ENCODE assay signal across 11 mouse cellular contexts in genomic region chr9:22011055-22011454, GRCm38 (mm10). TPM values are rescaled to one million over a fixed set of nuclear protein-coding genes. Genes with fewer than 3 reads are reported as not detected.
DNase-seq lines count a peak whose midpoint lies in the region; ATAC-seq and TF ChIP-seq lines count a peak whose summit lies in the region.
"Had no signal": no experiment of that assay in that cellular context is flagged by ENCODE, and none has a peak within 500 bp of the region (broad histone marks: within the 10 kb centered on the region; RNA-seq: fewer than 3 reads in every experiment).

No protein-coding gene starts in this region.

- no peak overlapping the region for H3K4me3 ChIP-seq in intestine, embryonic 15.5 days (replicated peaks)
- no peak overlapping the region for H3K4me3 ChIP-seq in intestine, postnatal 0 days (ENCODE audit: low read depth, low read length)
- no peak overlapping the region for H3K4me3 ChIP-seq in stomach, embryonic 14.5 days (ENCODE audit: low read depth, low read length)
- H3K4me3 ChIP-seq in stomach, postnatal 0 days (ENCODE audit: low read depth, low read length): no peak overlapping the region
- H3K4me3 ChIP-seq in hindbrain, embryonic 16.5 days (ENCODE audit: low read length): no peak overlapping the region
- H3K4me3 ChIP-seq in neural tube, embryonic 15.5 days (replicated peaks): no peak overlapping the region
- H3K4me3 ChIP-seq: heart, embryonic 10.5 days had no signal

- 0 out of 2 replicates have a peak, but pooled peaks have one; percentile 32 for ATAC-seq in intestine, embryonic 15.5 days
- ATAC-seq in intestine, postnatal 0 days: no peak
- peak; percentile 51; the same call in 1 of the 2 replicates for ATAC-seq in stomach, embryonic 14.5 days (ENCODE audit: insufficient number of reproducible peaks, insufficient read depth, low FRiP score, low read depth)
- ATAC-seq in stomach, postnatal 0 days (ENCODE audit: low FRiP score, low TSS enrichment): no peak
- peak; percentile 21; the same call in 1 of the 2 replicates for ATAC-seq in hindbrain, embryonic 16.5 days
- 0 out of 2 replicates have a peak, but pooled peaks have one; percentile 8 for ATAC-seq in neural tube, embryonic 15.5 days (ENCODE audit: low FRiP score)

- TF ChIP-seq EP300 in stomach, postnatal 0 days (optimal IDR thresholded peaks at IDR 0.05): no peak

- WGBS in intestine, embryonic 15.5 days: 79% methylated on average over 5 of the region's 5 CpGs
- 86% methylated on average over 5 of the region's 5 CpGs for WGBS in intestine, postnatal 0 days
- 87% methylated on average over 5 of the region's 5 CpGs for WGBS in stomach, embryonic 14.5 days
- 90% methylated on average over 5 of the region's 5 CpGs for WGBS in stomach, postnatal 0 days
- WGBS in hindbrain, embryonic 16.5 days: 91% methylated on average over 5 of the region's 5 CpGs
- WGBS in neural tube, embryonic 15.5 days: 89% methylated on average over 5 of the region's 5 CpGs

- no peaks in the 10 kb centered on the region for H3K27me3 ChIP-seq in intestine, embryonic 15.5 days (replicated peaks)
- no peaks in the 10 kb centered on the region for H3K27me3 ChIP-seq in intestine, postnatal 0 days (replicated peaks; ENCODE audit: control insufficient read depth, insufficient read depth, low read length)
- H3K27me3 ChIP-seq in stomach, embryonic 14.5 days (ENCODE audit: control insufficient read depth, insufficient read depth, low read length): no peaks in the 10 kb centered on the region
- H3K27me3 ChIP-seq in stomach, postnatal 0 days (ENCODE audit: control insufficient read depth, insufficient read depth, low read length): no peaks in the 10 kb centered on the region
- no peaks in the 10 kb centered on the region for H3K27me3 ChIP-seq in hindbrain, embryonic 16.5 days (replicated peaks; ENCODE audit: control insufficient read depth, insufficient read depth, low read length)
- no peaks in the 10 kb centered on the region for H3K27me3 ChIP-seq in neural tube, embryonic 15.5 days (replicated peaks)

- no peak for DNase-seq in stomach, postnatal 0 days (ENCODE audit: low spot score)
- no peak for DNase-seq in urinary bladder, postnatal 25 days (ENCODE audit: low spot score)
- DNase-seq: heart, postnatal 4 days; kidney, postnatal 10 days; lung, postnatal 14 days had no signal

- H3K4me2 ChIP-seq in intestine, embryonic 15.5 days (replicated peaks): no peak overlapping the region
- no peak overlapping the region for H3K4me2 ChIP-seq in intestine, postnatal 0 days (replicated peaks; ENCODE audit: low read depth)
- no peak overlapping the region for H3K4me2 ChIP-seq in stomach, embryonic 14.5 days (replicated peaks; ENCODE audit: low read depth, low read length)
- no peak overlapping the region for H3K4me2 ChIP-seq in stomach, postnatal 0 days (replicated peaks; ENCODE audit: low read depth)
- no peak overlapping the region for H3K4me2 ChIP-seq in hindbrain, embryonic 16.5 days (ENCODE audit: low read length)
- no peak overlapping the region for H3K4me2 ChIP-seq in neural tube, embryonic 15.5 days

- peaks cover 71% of the 10 kb centered on the region for H3K36me3 ChIP-seq in intestine, embryonic 15.5 days
- peaks cover 77% of the 10 kb centered on the region for H3K36me3 ChIP-seq in intestine, postnatal 0 days (ENCODE audit: control insufficient read depth, insufficient read depth)
- peaks cover 66% of the 10 kb centered on the region for H3K36me3 ChIP-seq in stomach, embryonic 14.5 days (ENCODE audit: control insufficient read depth, insufficient read depth, low read length)
- peaks cover 51% of the 10 kb centered on the region for H3K36me3 ChIP-seq in stomach, postnatal 0 days (ENCODE audit: control insufficient read depth, insufficient read depth, low read length)
- H3K36me3 ChIP-seq in hindbrain, embryonic 16.5 days (ENCODE audit: control insufficient read depth, insufficient read depth, low read length): peaks cover 67% of the 10 kb centered on the region
- peaks cover 86% of the 10 kb centered on the region for H3K36me3 ChIP-seq in neural tube, embryonic 15.5 days

- H3K4me1 ChIP-seq in intestine, embryonic 15.5 days (replicated peaks): no peaks in the 10 kb centered on the region
- no peaks in the 10 kb centered on the region for H3K4me1 ChIP-seq in intestine, postnatal 0 days (replicated peaks; ENCODE audit: control insufficient read depth, insufficient read depth, low read length)
- no peaks in the 10 kb centered on the region for H3K4me1 ChIP-seq in stomach, embryonic 14.5 days (ENCODE audit: control insufficient read depth, insufficient read depth, low read length)
- H3K4me1 ChIP-seq in stomach, postnatal 0 days (replicated peaks; ENCODE audit: control insufficient read depth, insufficient read depth): no peaks in the 10 kb centered on the region
- no peaks in the 10 kb centered on the region for H3K4me1 ChIP-seq in hindbrain, embryonic 16.5 days (ENCODE audit: control insufficient read depth, insufficient read depth, low read depth, low read length)
- peaks cover 4% of the 10 kb centered on the region; the same call in 1 of the 2 replicates for H3K4me1 ChIP-seq in neural tube, embryonic 15.5 days
- H3K4me1 ChIP-seq: heart, embryonic 10.5 days had no signal

- no peak for TF ChIP-seq CTCF in intestine, postnatal 0 days (IDR thresholded peaks at IDR 0.05; ENCODE audit: low read depth)
- no peak for TF ChIP-seq CTCF in stomach, postnatal 0 days (IDR thresholded peaks at IDR 0.05; ENCODE audit: low read depth)

- H3K27ac ChIP-seq in intestine, embryonic 15.5 days: no peak overlapping the region
- H3K27ac ChIP-seq in intestine, postnatal 0 days (ENCODE audit: low read depth, low read length): no peak overlapping the region
- H3K27ac ChIP-seq in stomach, embryonic 14.5 days (ENCODE audit: low read length): no peak overlapping the region
- H3K27ac ChIP-seq in stomach, postnatal 0 days (replicated peaks): no peak overlapping the region
- no peak overlapping the region for H3K27ac ChIP-seq in hindbrain, embryonic 16.5 days (ENCODE audit: low read depth, low read length)
- no peak overlapping the region for H3K27ac ChIP-seq in neural tube, embryonic 15.5 days (replicated peaks)
- H3K27ac ChIP-seq: heart, embryonic 10.5 days had no signal

- H3K9ac ChIP-seq in intestine, embryonic 15.5 days: no peak overlapping the region
- H3K9ac ChIP-seq in intestine, postnatal 0 days (ENCODE audit: low read depth, low read length): no peak overlapping the region
- no peak overlapping the region for H3K9ac ChIP-seq in stomach, embryonic 14.5 days (replicated peaks; ENCODE audit: low read depth, low read length)
- H3K9ac ChIP-seq in stomach, postnatal 0 days (ENCODE audit: low read length): no peak overlapping the region
- H3K9ac ChIP-seq in hindbrain, embryonic 16.5 days (ENCODE audit: low read depth, low read length): no peak overlapping the region
- no peak overlapping the region for H3K9ac ChIP-seq in neural tube, embryonic 15.5 days (replicated peaks)

- H3K9me3 ChIP-seq in intestine, embryonic 15.5 days: no peaks in the 10 kb centered on the region
- no peaks in the 10 kb centered on the region for H3K9me3 ChIP-seq in intestine, postnatal 0 days (ENCODE audit: control insufficient read depth)
- H3K9me3 ChIP-seq in stomach, embryonic 14.5 days (ENCODE audit: control insufficient read depth, low read depth, low read length): no peaks in the 10 kb centered on the region
- H3K9me3 ChIP-seq in stomach, postnatal 0 days (ENCODE audit: control insufficient read depth, low read length): no peaks in the 10 kb centered on the region
- no peaks in the 10 kb centered on the region for H3K9me3 ChIP-seq in hindbrain, embryonic 16.5 days (ENCODE audit: control insufficient read depth, low read length)
- no peaks in the 10 kb centered on the region for H3K9me3 ChIP-seq in neural tube, embryonic 15.5 days (replicated peaks)
- H3K9me3 ChIP-seq: heart, embryonic 10.5 days had no signal

RNA-seq across cellular contexts. Expression of gene Prkcsh, which starts 8.4 kb away (rescaled TPM):
- 105 and 122 TPM in 2 replicates for polyA plus RNA-seq in intestine, embryonic 15.5 days (2015; fragmentation: Nextera tagmentation; extraction: Ambion mirVana)
- 98.6 and 104 TPM in 2 replicates for polyA plus RNA-seq in intestine, postnatal 0 days (2015; fragmentation: Nextera tagmentation; extraction: Ambion mirVana)
- 82.8 and 91.0 TPM in 2 replicates for polyA plus RNA-seq in stomach, embryonic 14.5 days (2014; fragmentation: Nextera tagmentation; extraction: Ambion mirVana)
- 45.0 and 48.4 TPM in 2 replicates for polyA plus RNA-seq in stomach, postnatal 0 days (2015; fragmentation: Nextera tagmentation; extraction: Ambion mirVana)
- 93.7 and 97.3 TPM in 2 replicates for polyA plus RNA-seq in hindbrain, embryonic 16.5 days (2015; fragmentation: Nextera tagmentation; extraction: Ambion mirVana)
- polyA plus RNA-seq in neural tube, embryonic 15.5 days (2015; fragmentation: Nextera tagmentation; extraction: Ambion mirVana): 93.8 and 99.4 TPM in 2 replicates

RNA-seq across cellular contexts. Expression of gene Ccdc151, which starts 8.6 kb away (rescaled TPM):
- polyA plus RNA-seq in intestine, embryonic 15.5 days (2015; fragmentation: Nextera tagmentation; extraction: Ambion mirVana): 0.25 and 0.50 TPM in 2 replicates
- polyA plus RNA-seq in intestine, postnatal 0 days (2015; fragmentation: Nextera tagmentation; extraction: Ambion mirVana): 0.22 and 0.35 TPM in 2 replicates
- polyA plus RNA-seq in stomach, embryonic 14.5 days (2014; fragmentation: Nextera tagmentation; extraction: Ambion mirVana): 0.63 and 0.72 TPM in 2 replicates
- polyA plus RNA-seq in stomach, postnatal 0 days (2015; fragmentation: Nextera tagmentation; extraction: Ambion mirVana): 0.07 and 0.19 TPM in 2 replicates
- polyA plus RNA-seq in hindbrain, embryonic 16.5 days (2015; fragmentation: Nextera tagmentation; extraction: Ambion mirVana): 5.9 and 6.4 TPM in 2 replicates
- 4.0 and 4.5 TPM in 2 replicates for polyA plus RNA-seq in neural tube, embryonic 15.5 days (2015; fragmentation: Nextera tagmentation; extraction: Ambion mirVana)

RNA-seq across cellular contexts. Expression of gene Rgl3, which starts 21.8 kb away (rescaled TPM):
- 1.6 and 1.7 TPM in 2 replicates for polyA plus RNA-seq in intestine, embryonic 15.5 days (2015; fragmentation: Nextera tagmentation; extraction: Ambion mirVana)
- 2.1 and 2.5 TPM in 2 replicates for polyA plus RNA-seq in intestine, postnatal 0 days (2015; fragmentation: Nextera tagmentation; extraction: Ambion mirVana)
- polyA plus RNA-seq in stomach, embryonic 14.5 days (2014; fragmentation: Nextera tagmentation; extraction: Ambion mirVana): 4.9 and 5.5 TPM in 2 replicates
- 2.7 and 2.9 TPM in 2 replicates for polyA plus RNA-seq in stomach, postnatal 0 days (2015; fragmentation: Nextera tagmentation; extraction: Ambion mirVana)
- polyA plus RNA-seq in hindbrain, embryonic 16.5 days (2015; fragmentation: Nextera tagmentation; extraction: Ambion mirVana): 2.0 and 2.1 TPM in 2 replicates
- 1.6 and 4.6 TPM in 2 replicates for polyA plus RNA-seq in neural tube, embryonic 15.5 days (2015; fragmentation: Nextera tagmentation; extraction: Ambion mirVana)

RNA-seq across cellular contexts. Expression of gene Elavl3, which starts 40.8 kb away (rescaled TPM):
- polyA plus RNA-seq in intestine, embryonic 15.5 days (2015; fragmentation: Nextera tagmentation; extraction: Ambion mirVana): 2.8 and 2.9 TPM in 2 replicates
- 0.78 and 0.99 TPM in 2 replicates for polyA plus RNA-seq in intestine, postnatal 0 days (2015; fragmentation: Nextera tagmentation; extraction: Ambion mirVana)
- polyA plus RNA-seq in stomach, embryonic 14.5 days (2014; fragmentation: Nextera tagmentation; extraction: Ambion mirVana): 5.6 and 5.7 TPM in 2 replicates
- polyA plus RNA-seq in stomach, postnatal 0 days (2015; fragmentation: Nextera tagmentation; extraction: Ambion mirVana): 0.73 and 1.1 TPM in 2 replicates
- polyA plus RNA-seq in hindbrain, embryonic 16.5 days (2015; fragmentation: Nextera tagmentation; extraction: Ambion mirVana): 77.8 and 80.4 TPM in 2 replicates
- polyA plus RNA-seq in neural tube, embryonic 15.5 days (2015; fragmentation: Nextera tagmentation; extraction: Ambion mirVana): 67.4 and 96.9 TPM in 2 replicates

RNA-seq across cellular contexts. Expression of gene Epor, which starts 47.7 kb away (rescaled TPM):
- polyA plus RNA-seq in intestine, embryonic 15.5 days (2015; fragmentation: Nextera tagmentation; extraction: Ambion mirVana): 4.0 and 4.3 TPM in 2 replicates
- polyA plus RNA-seq in intestine, postnatal 0 days (2015; fragmentation: Nextera tagmentation; extraction: Ambion mirVana): 3.2 and 3.8 TPM in 2 replicates
- 6.4 and 6.7 TPM in 2 replicates for polyA plus RNA-seq in stomach, embryonic 14.5 days (2014; fragmentation: Nextera tagmentation; extraction: Ambion mirVana)
- 2.8 and 3.4 TPM in 2 replicates for polyA plus RNA-seq in stomach, postnatal 0 days (2015; fragmentation: Nextera tagmentation; extraction: Ambion mirVana)
- polyA plus RNA-seq in hindbrain, embryonic 16.5 days (2015; fragmentation: Nextera tagmentation; extraction: Ambion mirVana): 1.2 and 1.4 TPM in 2 replicates
- 1.0 and 2.2 TPM in 2 replicates for polyA plus RNA-seq in neural tube, embryonic 15.5 days (2015; fragmentation: Nextera tagmentation; extraction: Ambion mirVana)

Comparison
In these comparisons a context has a peak if more than half of its experiments do, and no peak if none do; other contexts are left out.
1. ATAC-seq: peak in intestine, embryonic 15.5 days (single experiment), stomach, embryonic 14.5 days (single experiment), hindbrain, embryonic 16.5 days (single experiment) and neural tube, embryonic 15.5 days (single experiment); none in intestine, postnatal 0 days (single experiment) and stomach, postnatal 0 days (single experiment).